Mouse (Mus musculus): ENCODE data around the gene Fcer2a. TPM values are rescaled to one million over a fixed set of nuclear protein-coding genes. Genes with fewer than 3 reads are reported as not detected.

Gene Fcer2a
- polyA plus RNA-seq, 2 experiments = 0.05 TPM; not detected in 1

DNA sequence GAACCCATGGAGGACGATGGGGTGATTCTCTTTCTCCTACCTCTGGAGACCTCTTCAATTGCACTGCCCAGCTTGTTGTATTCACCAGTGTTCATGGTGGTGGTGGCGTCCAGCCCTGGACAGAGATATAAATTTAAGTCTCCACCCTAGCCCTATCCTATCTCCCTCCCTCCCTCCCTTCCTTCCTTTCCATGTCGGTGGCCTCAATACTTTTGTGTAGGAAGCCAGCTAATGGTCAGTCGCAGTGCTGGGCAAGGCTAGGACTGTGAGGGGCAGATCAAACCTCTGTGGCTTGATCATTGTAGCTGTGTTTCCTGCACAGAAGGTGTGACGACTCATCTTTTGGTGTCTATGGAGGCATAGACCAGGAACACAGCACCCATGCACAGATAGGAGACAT, 26.6 kb upstream of the Fcer2a start, which contains the start of gene Clec4g:
Gene Clec4g (minus strand): TSS at position 101 of the 400 bp plus-strand sequence.
- WGBS (ENCODE audit: insufficient replicate concordance) = 33% methylated on average over 5 of the region's 5 CpGs
- no peak within 1 kb of the TSS for H3K4me3 ChIP-seq (ENCODE audit: insufficient read depth in 1 of 2, low read depth in 2 of 2, low read length in 2 of 2)

DNA sequence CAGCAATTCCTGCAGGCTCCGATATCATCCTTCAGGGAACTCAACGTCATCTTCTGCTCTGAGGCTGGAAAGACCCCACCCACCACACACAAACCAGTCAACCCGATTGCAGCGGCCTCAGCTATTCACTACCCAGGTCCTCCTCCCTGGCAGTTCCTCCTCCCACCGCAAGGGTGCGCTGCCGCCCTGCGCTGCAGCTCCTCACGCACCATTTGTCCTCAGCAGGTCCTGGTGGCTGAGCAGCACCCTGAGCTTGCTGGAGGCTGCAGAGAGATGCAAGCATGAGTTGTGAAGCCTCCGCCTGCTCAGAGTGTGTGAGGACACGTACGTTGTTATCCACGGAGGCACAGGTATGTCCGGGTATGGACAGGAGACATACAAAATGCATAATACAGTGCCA, 24.6 kb upstream of the Fcer2a start:
- Histone ChIP-seq H3K9me3 (ENCODE audit: control insufficient read depth, low read length) (no peaks in the 10 kb centered on the region), H3K9ac (replicated peaks) (no peak overlapping the region), H3K4me2 (ENCODE audit: low read depth) (no peak overlapping the region), H3K4me3 (ENCODE audit: insufficient read depth in 1 of 2, low read depth in 2 of 2, low read length in 2 of 2) (no peak overlapping the region), H3K27ac (no peak overlapping the region), H3K4me1 (replicated peaks; ENCODE audit: control insufficient read depth in 2 of 2, insufficient read depth in 2 of 2, low read length in 1 of 2) (peaks cover 0 to 5% of the 10 kb centered on the region in 2 experiments; a peak in 2 of 4 replicates), H3K36me3 (replicated peaks; ENCODE audit: control insufficient read depth, insufficient read depth, low read depth) (no peaks in the 10 kb centered on the region), H3K27me3 (ENCODE audit: control insufficient read depth, insufficient read depth, low read length) (no peaks in the 10 kb centered on the region)
- TF ChIP-seq CTCF (IDR thresholded peaks at IDR 0.05; ENCODE audit: low read depth) (peak; percentile 100), EP300 (IDR thresholded peaks at IDR 0.05; ENCODE audit: low read depth) (no peak)
- ATAC-seq (ENCODE audit: insufficient read depth) (peak; percentile 57), DNase-seq (ENCODE audit: low read depth in 3 of 3, low spot score in 3 of 3) (peak in 2 of 3 experiments; percentile 29 to 39)
- WGBS (ENCODE audit: insufficient replicate concordance) = 9% methylated on average over 14 of the region's 14 CpGs

More for the DNA sequence above, 26.6 kb upstream of the Fcer2a start, which contains the start of gene Clec4g:
- DNase-seq (ENCODE audit: low read depth in 3 of 3, low spot score in 3 of 3) = no peak
- no peak for ATAC-seq (ENCODE audit: insufficient read depth)
- TF ChIP-seq CTCF (IDR thresholded peaks at IDR 0.05; ENCODE audit: low read depth) (no peak), EP300 (IDR thresholded peaks at IDR 0.05; ENCODE audit: low read depth) (no peak)
- Histone ChIP-seq H3K27me3 (ENCODE audit: control insufficient read depth, insufficient read depth, low read length) (no peaks in the 10 kb centered on the region), H3K36me3 (replicated peaks; ENCODE audit: control insufficient read depth, insufficient read depth, low read depth) (no peaks in the 10 kb centered on the region), H3K9me3 (ENCODE audit: control insufficient read depth, low read length) (no peaks in the 10 kb centered on the region), H3K9ac (replicated peaks) (no peak within 1 kb of the TSS), H3K4me1 (replicated peaks; ENCODE audit: control insufficient read depth in 2 of 2, insufficient read depth in 2 of 2, low read length in 1 of 2) (peaks cover 0 to 12% of the 10 kb centered on the region in 2 experiments; a peak in 3 of 4 replicates), H3K4me2 (ENCODE audit: low read depth) (no peak within 1 kb of the TSS), H3K27ac (no peak within 1 kb of the TSS)

DNA sequence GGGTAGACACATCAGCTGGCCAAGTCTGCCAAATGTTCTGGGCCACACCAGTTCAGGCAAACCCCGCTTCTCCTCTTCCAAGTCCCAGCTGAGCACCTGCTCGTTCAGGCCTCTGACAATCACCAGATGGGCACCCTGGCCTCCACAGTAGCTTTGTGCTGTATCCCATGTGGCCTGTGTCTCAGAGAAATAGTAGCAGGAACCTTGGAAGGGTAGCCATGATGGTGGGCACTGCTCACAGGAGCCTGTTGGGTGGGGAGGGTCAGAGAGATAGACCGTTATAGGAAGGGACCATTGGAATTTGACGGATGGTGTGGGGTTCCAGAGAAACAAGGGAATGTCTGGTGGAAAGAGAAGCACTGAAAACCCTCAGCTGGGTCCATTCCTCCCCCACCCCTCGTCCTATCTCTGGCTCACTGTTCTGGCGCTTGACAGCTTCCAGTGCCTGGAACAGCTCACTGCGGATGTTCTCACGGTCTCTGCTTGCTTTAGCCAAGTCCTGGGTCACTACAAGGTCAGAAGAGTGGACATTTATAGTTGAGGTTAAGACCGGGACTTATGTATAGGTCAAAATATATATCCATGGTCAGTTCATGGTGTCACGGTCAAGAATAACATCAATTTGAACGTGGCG, 23.5 kb upstream of the Fcer2a start:
- Histone ChIP-seq H3K36me3 (replicated peaks; ENCODE audit: control insufficient read depth, insufficient read depth, low read depth) (no peaks in the 10 kb centered on the region), H3K4me3 (ENCODE audit: insufficient read depth in 1 of 2, low read depth in 2 of 2, low read length in 2 of 2) (no peak overlapping the region), H3K27me3 (ENCODE audit: control insufficient read depth, insufficient read depth, low read length) (no peaks in the 10 kb centered on the region), H3K27ac (no peak overlapping the region), H3K9me3 (ENCODE audit: control insufficient read depth, low read length) (no peaks in the 10 kb centered on the region), H3K4me1 (replicated peaks; ENCODE audit: control insufficient read depth in 2 of 2, insufficient read depth in 2 of 2, low read length in 1 of 2) (0 out of 4 replicates have a peak, but pooled peaks cover 0 to under 1% of the 10 kb centered on the region in 2 experiments), H3K9ac (replicated peaks) (no peak overlapping the region), H3K4me2 (ENCODE audit: low read depth) (no peak overlapping the region)
- ATAC-seq (ENCODE audit: insufficient read depth) (peak; percentile 19; the same call in 1 of the 2 replicates), DNase-seq (ENCODE audit: low read depth in 3 of 3, low spot score in 3 of 3) (no peak)
- no peak for TF ChIP-seq CTCF (IDR thresholded peaks at IDR 0.05; ENCODE audit: low read depth)
- no peak for TF ChIP-seq EP300 (IDR thresholded peaks at IDR 0.05; ENCODE audit: low read depth)
- WGBS (ENCODE audit: insufficient replicate concordance) = 67% methylated on average over 12 of the region's 12 CpGs

DNA sequence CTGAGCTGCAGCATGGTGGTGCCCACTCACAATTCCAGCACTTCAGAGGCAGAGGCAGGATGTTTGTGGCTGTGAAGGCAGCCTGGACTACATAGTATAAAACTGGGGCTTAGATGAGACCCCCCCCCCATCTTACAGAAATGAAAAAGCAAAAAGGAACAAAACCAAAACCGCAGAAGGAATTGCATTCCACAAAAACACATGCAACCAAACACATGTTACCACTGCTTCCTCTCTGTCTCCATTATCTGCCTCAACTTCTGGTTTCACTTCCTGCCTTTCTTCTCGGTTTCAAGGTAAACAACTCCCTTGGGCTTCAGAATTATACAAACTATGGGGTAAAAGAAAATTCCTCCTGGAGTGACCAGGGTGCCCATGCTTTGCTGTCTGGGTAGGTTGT, 17.7 kb upstream of the Fcer2a start:
- Histone ChIP-seq H3K27me3 (ENCODE audit: control insufficient read depth, insufficient read depth, low read length) (no peaks in the 10 kb centered on the region), H3K27ac (no peak overlapping the region), H3K4me1 (replicated peaks; ENCODE audit: control insufficient read depth in 2 of 2, insufficient read depth in 2 of 2, low read length in 1 of 2) (peaks cover 0 to 12% of the 10 kb centered on the region in 2 experiments; a peak in 2 of 4 replicates), H3K36me3 (replicated peaks; ENCODE audit: control insufficient read depth, insufficient read depth, low read depth) (no peaks in the 10 kb centered on the region), H3K9me3 (ENCODE audit: control insufficient read depth, low read length) (no peaks in the 10 kb centered on the region), H3K4me3 (ENCODE audit: insufficient read depth in 1 of 2, low read depth in 2 of 2, low read length in 2 of 2) (no peak overlapping the region), H3K9ac (replicated peaks) (no peak overlapping the region), H3K4me2 (ENCODE audit: low read depth) (peak overlapping the region; percentile 22; the same call in 1 of the 2 replicates)
- WGBS (ENCODE audit: insufficient replicate concordance) = 4% methylated on average over 2 of the region's 2 CpGs
- DNase-seq (ENCODE audit: low read depth in 3 of 3, low spot score in 3 of 3) = no peak
- ATAC-seq (ENCODE audit: insufficient read depth) = no peak; the same call in 1 of the 2 replicates
- TF ChIP-seq CTCF (IDR thresholded peaks at IDR 0.05; ENCODE audit: low read depth) = no peak

DNA sequence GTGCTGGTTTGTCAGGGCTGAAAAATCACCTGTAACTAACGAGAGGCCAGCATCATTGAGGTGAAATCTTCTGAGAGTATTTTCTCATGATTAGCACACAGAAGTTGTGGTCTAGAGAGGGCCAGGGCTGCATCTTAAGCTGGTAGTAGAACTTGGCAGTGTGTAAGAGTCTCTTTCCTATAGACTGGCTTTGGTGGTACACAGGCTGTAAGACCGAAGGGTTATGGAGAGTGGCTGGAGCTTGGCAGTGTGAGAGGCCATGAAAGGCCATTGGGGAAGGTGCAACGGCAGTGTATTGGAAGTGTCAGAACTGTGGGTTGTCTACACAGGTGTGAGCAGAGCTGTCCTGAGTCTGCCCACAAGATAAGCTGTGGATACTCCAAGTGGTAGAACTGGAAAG, 16.3 kb upstream of the Fcer2a start:
- H3K27me3 ChIP-seq (ENCODE audit: control insufficient read depth, insufficient read depth, low read length) = no peaks in the 10 kb centered on the region
- DNase-seq (ENCODE audit: low read depth in 3 of 3, low spot score in 3 of 3) (no peak), ATAC-seq (ENCODE audit: insufficient read depth) (no peak)
- no peak overlapping the region for H3K4me2 ChIP-seq (ENCODE audit: low read depth)
- no peak overlapping the region for H3K4me3 ChIP-seq (ENCODE audit: insufficient read depth in 1 of 2, low read depth in 2 of 2, low read length in 2 of 2)
- H3K9me3 ChIP-seq (ENCODE audit: control insufficient read depth, low read length) = no peaks in the 10 kb centered on the region
- peaks cover 0 to 12% of the 10 kb centered on the region in 2 experiments; a peak in 2 of 4 replicates for H3K4me1 ChIP-seq (replicated peaks; ENCODE audit: control insufficient read depth in 2 of 2, insufficient read depth in 2 of 2, low read length in 1 of 2)
- 55% methylated on average over 3 of the region's 3 CpGs for WGBS (ENCODE audit: insufficient replicate concordance)
- no peak overlapping the region for H3K27ac ChIP-seq
- H3K36me3 ChIP-seq (replicated peaks; ENCODE audit: control insufficient read depth, insufficient read depth, low read depth) = no peaks in the 10 kb centered on the region
- no peak for TF ChIP-seq EP300 (IDR thresholded peaks at IDR 0.05; ENCODE audit: low read depth)
- no peak for TF ChIP-seq CTCF (IDR thresholded peaks at IDR 0.05; ENCODE audit: low read depth)
- H3K9ac ChIP-seq (replicated peaks) = no peak overlapping the region

All from liver, embryonic 14.5 days (tissue).